Mouse (Mus musculus): ENCODE data around the gene Zfp418. TPM values are rescaled to one million over a fixed set of nuclear protein-coding genes. Genes with fewer than 3 reads are reported as not detected.
"Not testable (repeated sequence)": the region's sequence is repeated elsewhere in the genome, so short reads cannot be mapped to it uniquely, and the experiment has no call there.

The Zfp418 gene
- polyA plus RNA-seq, 1 experiment from 2014 or later = 1.4 TPM

DNA sequence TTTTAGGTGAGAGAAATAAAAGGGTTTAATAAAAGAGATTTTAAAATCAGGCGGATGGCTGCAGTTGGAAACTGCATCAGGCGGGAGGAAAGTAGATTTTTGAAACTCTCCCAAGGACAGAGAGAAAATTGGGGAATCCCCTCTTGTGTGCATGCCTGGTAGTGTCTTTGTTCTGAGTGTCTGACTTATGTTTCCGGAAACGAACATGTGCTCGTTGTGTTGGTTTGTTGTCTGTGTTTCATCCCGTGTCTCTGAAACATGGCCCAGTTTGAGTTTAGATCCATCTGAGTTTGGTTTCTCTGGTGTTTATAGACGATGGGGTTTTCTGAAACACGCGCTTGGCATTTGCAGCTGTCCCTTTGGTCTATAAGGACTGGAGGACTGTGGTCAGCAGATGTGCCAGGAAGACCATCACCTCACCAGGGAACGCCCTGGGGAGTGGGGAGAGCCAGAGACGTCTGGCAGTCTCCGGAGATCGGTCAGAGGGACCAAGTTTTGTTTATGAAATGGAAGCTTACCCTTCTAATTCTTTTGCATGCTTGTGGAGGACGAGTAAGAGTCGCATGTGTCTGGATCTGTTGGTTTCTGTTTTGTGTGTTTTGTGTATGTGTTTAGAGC is 25.0 kb upstream of the Zfp418 start:
- ATAC-seq (no peak), DNase-seq (ENCODE audit: low spot score) (peak; percentile 3)
- Histone ChIP-seq H3K4me2 (replicated peaks; ENCODE audit: low read depth, low read length) (no peak overlapping the region), H3K36me3 (ENCODE audit: insufficient read depth, low read length) (no peaks in the 10 kb centered on the region), H3K9ac (replicated peaks; ENCODE audit: low read depth) (no peak overlapping the region), H3K4me1 (ENCODE audit: insufficient read depth, low read depth, low read length) (no peaks in the 10 kb centered on the region), H3K9me3 (ENCODE audit: low read length) (no peaks in the 10 kb centered on the region), H3K4me3 (ENCODE audit: low read depth, low read length) (no peak overlapping the region), H3K27me3 (replicated peaks; ENCODE audit: insufficient read depth, low read length) (no peaks in the 10 kb centered on the region), H3K27ac (ENCODE audit: low read length) (no peak overlapping the region)
- WGBS = 86% methylated on average over 15 of the region's 15 CpGs
- no peak for TF ChIP-seq EP300 (IDR thresholded peaks at IDR 0.05)

DNA sequence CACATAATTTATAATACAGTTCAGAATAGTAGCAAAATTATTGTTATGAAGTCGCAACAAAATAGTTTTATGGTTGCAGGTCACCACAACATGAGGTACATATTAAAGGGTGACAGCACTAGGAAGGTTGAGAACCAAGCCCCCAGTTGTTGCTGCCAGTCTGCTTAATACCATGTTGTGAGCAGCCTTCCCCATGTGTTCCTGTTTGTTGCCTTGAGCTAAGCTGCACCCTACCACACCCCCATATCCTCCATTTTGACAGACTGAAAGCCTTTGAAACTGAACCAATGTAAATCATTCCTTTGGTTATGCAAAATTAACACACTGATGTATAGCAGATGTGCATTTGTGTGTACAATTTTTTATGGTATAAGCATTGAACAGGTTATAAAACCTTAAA is 14.8 kb downstream of the Zfp418 start:
- DNase-seq (ENCODE audit: low spot score) (no peak), ATAC-seq (no peak)
- Histone ChIP-seq H3K4me1 (ENCODE audit: insufficient read depth, low read depth, low read length) (0 out of 2 replicates have a peak, but pooled peaks cover 3% of the 10 kb centered on the region), H3K4me3 (ENCODE audit: low read depth, low read length) (no peak overlapping the region), H3K27ac (ENCODE audit: low read length) (no peak overlapping the region), H3K27me3 (replicated peaks; ENCODE audit: insufficient read depth, low read length) (no peaks in the 10 kb centered on the region), H3K9ac (replicated peaks; ENCODE audit: low read depth) (no peak overlapping the region), H3K4me2 (replicated peaks; ENCODE audit: low read depth, low read length) (no peak overlapping the region), H3K9me3 (ENCODE audit: low read length) (no peaks in the 10 kb centered on the region), H3K36me3 (ENCODE audit: insufficient read depth, low read length) (0 out of 2 replicates have a peak, but pooled peaks cover 3% of the 10 kb centered on the region)
- no peak for TF ChIP-seq EP300 (IDR thresholded peaks at IDR 0.05)
- no peak for TF ChIP-seq CTCF (IDR thresholded peaks at IDR 0.05)
- 96% methylated on average over 1 of the region's 1 CpGs for WGBS

DNA sequence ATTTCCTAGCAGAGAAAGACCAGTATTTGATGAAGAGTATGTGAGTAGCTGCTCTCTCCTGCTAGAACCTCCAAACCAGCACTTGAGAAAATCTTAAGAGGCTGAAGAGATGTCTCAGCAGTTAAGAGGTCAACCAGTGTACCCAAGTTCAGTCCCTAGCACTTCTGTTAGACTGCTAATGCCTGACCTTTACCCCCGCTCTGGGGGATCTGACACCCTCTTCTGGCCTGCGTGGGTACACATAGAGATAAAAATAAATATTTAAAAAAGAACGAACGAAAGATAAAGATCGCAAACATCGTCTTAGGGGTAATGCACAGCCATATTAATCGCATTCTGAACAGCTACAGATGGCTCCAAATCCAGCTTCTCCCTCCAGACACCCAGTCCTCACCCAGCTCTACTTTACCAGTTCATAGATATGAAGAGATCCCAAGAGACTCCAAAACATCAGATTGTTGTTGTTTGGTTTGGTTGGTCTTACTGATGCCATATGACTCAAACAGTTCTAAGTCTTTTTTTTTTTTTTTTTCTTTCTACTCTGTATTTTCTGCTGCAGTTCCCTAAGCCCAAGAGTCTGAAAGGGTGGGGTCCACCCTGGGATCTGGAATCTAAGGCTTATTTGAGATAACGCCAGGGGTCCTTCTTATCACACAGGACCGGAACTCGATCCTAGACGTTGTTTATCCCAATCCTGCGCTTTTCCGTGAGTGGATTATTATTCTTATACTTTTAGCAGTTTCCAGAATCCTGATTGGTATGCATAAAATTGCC is 16.5 kb downstream of the Zfp418 start:
- Histone ChIP-seq H3K9me3 (ENCODE audit: low read length) (no peaks in the 10 kb centered on the region), H3K9ac (replicated peaks; ENCODE audit: low read depth) (0 out of 2 replicates have a peak overlapping the region, but pooled peaks have one; percentile 6), H3K36me3 (ENCODE audit: insufficient read depth, low read length) (0 out of 2 replicates have a peak, but pooled peaks cover 2% of the 10 kb centered on the region), H3K4me2 (replicated peaks; ENCODE audit: low read depth, low read length) (peak overlapping the region; percentile 50), H3K4me1 (ENCODE audit: insufficient read depth, low read depth, low read length) (0 out of 2 replicates have a peak, but pooled peaks cover 3% of the 10 kb centered on the region), H3K4me3 (ENCODE audit: low read depth, low read length) (peak overlapping the region; percentile 49; the same call in 1 of the 2 replicates), H3K27me3 (replicated peaks; ENCODE audit: insufficient read depth, low read length) (no peaks in the 10 kb centered on the region), H3K27ac (ENCODE audit: low read length) (no peak overlapping the region)
- DNase-seq (ENCODE audit: low spot score) (no peak), ATAC-seq (peak; percentile 17)
- WGBS = 10% methylated on average over 13 of the region's 13 CpGs
- TF ChIP-seq CTCF (IDR thresholded peaks at IDR 0.05) = no peak
- TF ChIP-seq EP300 (IDR thresholded peaks at IDR 0.05) = no peak

DNA sequence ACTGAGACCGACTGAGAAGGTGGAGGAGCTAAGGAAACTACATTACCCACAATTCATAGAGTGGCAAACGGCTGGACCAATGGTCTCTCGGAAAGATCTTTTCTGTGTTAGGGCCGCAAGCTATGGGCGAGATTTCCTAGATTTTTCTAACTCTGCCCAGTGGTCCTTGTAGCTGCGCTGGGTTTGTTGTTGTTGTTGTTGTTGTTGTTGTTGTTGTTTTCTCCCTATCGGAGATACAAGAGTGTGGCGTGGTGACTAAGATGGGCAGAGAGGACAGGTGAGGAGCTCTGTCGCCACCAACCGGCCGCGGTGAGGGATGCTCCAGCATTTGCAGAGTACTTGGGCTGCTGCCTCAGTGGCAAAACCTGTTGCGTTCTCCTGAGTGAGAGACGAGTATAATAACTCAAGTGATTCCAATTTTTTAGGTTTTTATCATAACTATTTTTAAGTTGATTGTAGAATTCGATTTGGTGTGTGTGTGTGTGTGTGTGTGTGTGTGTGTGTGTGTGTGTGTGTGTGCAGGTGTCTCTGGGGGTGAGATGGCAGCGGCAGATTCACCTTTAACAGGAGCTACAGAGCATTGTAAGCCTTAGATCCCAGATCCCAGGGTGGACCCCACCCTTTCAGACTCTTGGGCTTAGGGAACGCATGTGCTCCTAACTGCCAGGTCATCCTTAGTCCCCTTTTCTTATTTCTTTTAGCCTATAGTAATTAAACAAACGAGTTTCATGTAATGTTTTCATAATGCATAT is 17.2 kb downstream of the Zfp418 start:
- peak; percentile 76 for DNase-seq (ENCODE audit: low spot score)

DNA sequence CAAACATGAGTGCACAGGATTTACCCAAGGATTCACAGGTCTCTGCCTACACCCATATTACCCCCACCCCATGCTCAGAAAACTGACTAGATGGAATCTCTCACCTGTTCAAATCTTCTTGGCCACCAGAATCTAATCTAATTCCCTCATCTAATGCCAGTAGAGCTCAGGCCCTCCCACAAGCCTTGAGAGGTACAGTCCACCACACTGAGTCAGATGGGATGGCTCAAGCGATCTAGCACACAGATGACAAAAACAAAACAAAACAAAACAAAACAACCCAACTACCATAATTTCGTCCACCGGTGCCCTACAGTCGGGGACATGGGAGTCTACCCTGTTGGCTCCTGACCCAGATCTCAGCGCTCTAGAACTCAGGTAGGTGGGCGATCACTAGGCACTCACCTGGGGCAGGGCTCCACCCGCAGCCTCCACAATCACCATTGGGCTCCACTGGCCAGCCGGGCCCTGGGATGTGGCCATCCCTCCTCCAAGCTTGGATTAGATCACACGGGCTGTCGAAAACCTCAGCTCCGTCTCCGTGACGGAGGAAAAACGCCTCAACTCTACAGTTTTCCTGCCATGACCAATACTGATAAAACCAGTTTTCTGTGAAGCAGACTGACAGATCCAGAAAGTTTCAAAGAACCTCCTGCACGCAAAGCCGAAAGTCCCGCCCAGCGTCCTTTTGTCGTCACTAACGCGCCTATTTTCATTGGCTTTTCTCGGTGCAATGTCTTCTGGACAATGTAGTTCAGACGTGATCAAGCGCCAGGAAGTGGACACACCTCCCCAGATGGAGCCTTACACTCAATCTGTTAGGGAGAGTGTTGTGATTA is 38.4 kb downstream of the Zfp418 start, which contains the start of gene Zfp772:
Gene Zfp772, minus strand, starts transcription at position 686 of the 839 bp plus-strand sequence.
- not testable (repeated sequence) for H3K4me1 ChIP-seq (ENCODE audit: insufficient read depth, low read depth, low read length); H3K36me3 ChIP-seq (ENCODE audit: insufficient read depth, low read length); H3K27ac ChIP-seq (ENCODE audit: low read length); ATAC-seq; H3K9me3 ChIP-seq (ENCODE audit: low read length); H3K27me3 ChIP-seq (replicated peaks; ENCODE audit: insufficient read depth, low read length)
- H3K4me3 ChIP-seq (ENCODE audit: low read depth, low read length) = peak within 1 kb of the TSS; percentile 39
- WGBS = 3% methylated on average over 24 of the region's 24 CpGs
- peak within 1 kb of the TSS; percentile 39; the same call in 1 of the 2 replicates for H3K9ac ChIP-seq (replicated peaks; ENCODE audit: low read depth)
- peak within 1 kb of the TSS; percentile 56 for H3K4me2 ChIP-seq (replicated peaks; ENCODE audit: low read depth, low read length)
- peak; percentile 40 for DNase-seq (ENCODE audit: low spot score)

More for the DNA sequence above, 17.2 kb downstream of the Zfp418 start:
- H3K27me3 ChIP-seq (replicated peaks; ENCODE audit: insufficient read depth, low read length) = no peaks in the 10 kb centered on the region
- peak overlapping the region; percentile 50 for H3K4me2 ChIP-seq (replicated peaks; ENCODE audit: low read depth, low read length)
- H3K9ac ChIP-seq (replicated peaks; ENCODE audit: low read depth) = 0 out of 2 replicates have a peak overlapping the region, but pooled peaks have one; percentile 6
- no peaks in the 10 kb centered on the region for H3K9me3 ChIP-seq (ENCODE audit: low read length)
- 0 out of 2 replicates have a peak, but pooled peaks cover 3% of the 10 kb centered on the region for H3K4me1 ChIP-seq (ENCODE audit: insufficient read depth, low read depth, low read length)
- peak overlapping the region; percentile 49 for H3K4me3 ChIP-seq (ENCODE audit: low read depth, low read length)
- TF ChIP-seq CTCF (IDR thresholded peaks at IDR 0.05) (peak; percentile 83), EP300 (IDR thresholded peaks at IDR 0.05) (no peak)
- peak; percentile 98 for ATAC-seq
- no peaks in the 10 kb centered on the region for H3K36me3 ChIP-seq (ENCODE audit: insufficient read depth, low read length)
- WGBS = 10% methylated on average over 18 of the region's 18 CpGs
- no peak overlapping the region for H3K27ac ChIP-seq (ENCODE audit: low read length)

Other genes with a start within 250 kb of the Zfp418 start
- gene Aurkc, start 176.0 kb upstream of the Zfp418 start, polyA plus RNA-seq (2015; fragmentation: Nextera tagmentation; extraction: Ambion mirVana) = 0.42 TPM in 2 replicates
- gene Zfp954, start 49.8 kb upstream of the Zfp418 start, polyA plus RNA-seq (2015; fragmentation: Nextera tagmentation; extraction: Ambion mirVana) = 10.4 and 11.9 TPM in 2 replicates
- 0.54 and 0.89 TPM in 2 replicates for gene Zfp773, start 34.6 kb upstream of the Zfp418 start, polyA plus RNA-seq (2015; fragmentation: Nextera tagmentation; extraction: Ambion mirVana)
- gene Zfp772, start 38.7 kb downstream of the Zfp418 start, polyA plus RNA-seq (2015; fragmentation: Nextera tagmentation; extraction: Ambion mirVana) = 3.6 and 4.0 TPM in 2 replicates
- gene Vmn2r29, start 76.0 kb downstream of the Zfp418 start, polyA plus RNA-seq (2015; fragmentation: Nextera tagmentation; extraction: Ambion mirVana) = 0.32 and 0.44 TPM in 2 replicates
- gene Gm45844, start 107.0 kb downstream of the Zfp418 start, polyA plus RNA-seq (2015; fragmentation: Nextera tagmentation; extraction: Ambion mirVana) = 1.7 and 1.8 TPM in 2 replicates
- 48.5 and 50.6 TPM in 2 replicates for gene Clcn4, start 129.5 kb downstream of the Zfp418 start, polyA plus RNA-seq (2015; fragmentation: Nextera tagmentation; extraction: Ambion mirVana)
- gene Vmn2r30, start 166.3 kb downstream of the Zfp418 start, polyA plus RNA-seq (2015; fragmentation: Nextera tagmentation; extraction: Ambion mirVana) = not detected in 2 replicates
- not detected in 2 replicates for gene Gm45783, start 203.2 kb downstream of the Zfp418 start, polyA plus RNA-seq (2015; fragmentation: Nextera tagmentation; extraction: Ambion mirVana)
- not detected in 2 replicates for gene Vmn2r31, start 228.4 kb downstream of the Zfp418 start, polyA plus RNA-seq (2015; fragmentation: Nextera tagmentation; extraction: Ambion mirVana)